Mouse (Mus musculus) frontal cortex, postnatal 14 days (tissue): Measurements from ENCODE around the gene Slc22a14.

ENCODE experiments used
- DNase-seq, 2 experiments: peaks; one replicate each; pipeline ENCODE4 v3.0.0; 2022; ENCODE audit warnings: low spot score in 2 of 2

Slc22a14 gene

GRCm38 (mm10) chr9:119143372-119143771 is 222.0 kb downstream of the Slc22a14 start:
- DNase-seq = no peak

GRCm38 (mm10) chr9:119142066-119142465 is 223.3 kb downstream of the Slc22a14 start:
- no peak for DNase-seq

GRCm38 (mm10) chr9:119138836-119139235 is 226.5 kb downstream of the Slc22a14 start:
- no peak for DNase-seq

- no peak for DNase-seq
Measured at GRCm38 (mm10) chr9:119130692-119131091, 234.7 kb downstream of the Slc22a14 start.

- DNase-seq = no peak
Measured at GRCm38 (mm10) chr9:119128436-119129181, 236.7 kb downstream of the Slc22a14 start.

GRCm38 (mm10) chr9:119122596-119123369 is 242.6 kb downstream of the Slc22a14 start:
- DNase-seq = no peak

- no peak for DNase-seq
Measured at GRCm38 (mm10) chr9:119120168-119120560, 245.2 kb downstream of the Slc22a14 start.
